Mouse (Mus musculus): ENCODE measurements around the gene Wdpcp.

DNA sequence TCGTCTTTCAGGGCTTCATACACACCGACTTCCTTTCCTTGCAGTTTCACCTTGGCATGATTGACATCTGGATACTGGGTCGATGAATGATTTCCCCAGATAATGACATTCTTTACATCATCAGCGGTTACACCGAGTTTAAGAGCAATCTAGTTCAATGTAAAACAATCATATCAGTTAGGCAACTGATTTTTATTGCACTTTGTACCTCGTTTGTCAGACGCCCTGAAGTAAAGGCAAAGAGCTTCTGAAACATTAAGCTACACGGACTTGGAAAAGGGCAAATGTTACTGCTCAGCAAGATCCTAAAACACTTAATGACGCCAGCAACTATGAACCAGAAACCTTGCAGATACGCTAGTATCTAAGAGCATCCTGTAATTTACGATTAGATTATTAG is 12.3 kb upstream of the Wdpcp start:
- TF ChIP-seq CTCF (IDR thresholded peaks at IDR 0.05; ENCODE audit: low read depth) (no peak), EP300 (IDR thresholded peaks at IDR 0.05; ENCODE audit: low read depth) (no peak)
